In the genomic region with DNA sequence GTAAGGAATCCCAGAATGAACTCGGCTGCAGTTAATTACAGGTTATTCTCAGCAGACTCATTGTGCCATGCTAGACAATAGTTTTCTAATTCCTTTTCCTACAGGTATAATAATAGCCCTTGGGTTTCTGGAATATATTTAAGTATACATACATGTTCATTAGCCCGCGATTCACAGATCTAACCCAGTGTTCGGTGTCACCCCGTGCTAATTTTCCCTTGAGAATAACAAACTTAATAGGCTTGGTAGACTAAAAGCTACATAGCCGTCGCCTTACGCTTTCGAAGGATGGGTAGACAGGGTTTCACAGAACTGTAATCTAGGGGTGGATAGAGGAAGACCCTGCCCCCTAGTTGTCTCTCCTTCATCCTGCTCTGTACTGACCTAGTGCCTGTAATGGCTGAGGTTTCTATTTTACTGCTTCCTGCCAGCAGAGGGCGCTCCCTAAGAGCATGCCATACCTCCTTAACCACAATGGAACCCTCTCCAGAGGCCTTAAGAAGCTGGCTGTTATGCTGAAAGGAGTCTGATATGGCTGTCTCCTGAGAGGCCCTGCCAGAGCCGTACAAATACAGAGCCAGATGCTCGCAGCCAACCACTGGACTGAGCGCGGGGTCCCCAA, we compare ENCODE assay signal across 8 mouse cellular contexts. TPM values are rescaled to one million over a fixed set of nuclear protein-coding genes. Genes with fewer than 3 reads are reported as not detected.
DNase-seq lines count a peak whose midpoint lies in the region; ATAC-seq and TF ChIP-seq lines count a peak whose summit lies in the region.

No protein-coding gene starts in this region.

- peak; percentile 66; the same call in 1 of the 2 replicates for ATAC-seq in kidney, embryonic 14.5 days (ENCODE audit: low FRiP score, low TSS enrichment)
- peak; percentile 70; the same call in 1 of the 2 replicates for ATAC-seq in limb, embryonic 14.5 days (ENCODE audit: low FRiP score, low read depth)
- peak; percentile 68; the same call in 1 of the 2 replicates for ATAC-seq in monocyte, adult 5-6 weeks (replicated peaks; ENCODE audit: insufficient number of reproducible peaks, low FRiP score, low TSS enrichment, poor library complexity, severe bottlenecking)

- H3K27ac ChIP-seq in embryonic fibroblast, embryonic 13.5 days (ENCODE audit: insufficient read depth, low read length), result no peak overlapping the region
- no peak overlapping the region for H3K27ac ChIP-seq in heart, embryonic 10.5 days
- no peak overlapping the region for H3K27ac ChIP-seq in kidney, embryonic 14.5 days (ENCODE audit: low read depth, low read length)
- H3K27ac ChIP-seq in limb, embryonic 14.5 days (replicated peaks; ENCODE audit: low read depth, low read length), result no peak overlapping the region

- DNase-seq in CD4-positive, CD25-positive, alpha-beta regulatory T cell, adult 2 months (ENCODE audit: low read depth, low spot score), result peak; percentile 88
- DNase-seq in brain, adult 2 months (ENCODE audit: low read depth, low spot score), result peak; percentile 85
- peak; percentile 83 for DNase-seq in heart, embryonic 10.5 days (ENCODE audit: low spot score)
- DNase-seq in limb, embryonic 14.5 days (ENCODE audit: low spot score), result peak; percentile 80
- peak; percentile 56 to 81 for DNase-seq in spleen, postnatal 4 days (ENCODE audit: low spot score in 2 of 2)

- H3K4me3 ChIP-seq in embryonic fibroblast, embryonic 13.5 days (ENCODE audit: insufficient read depth, low read length), result no peak overlapping the region
- H3K4me3 ChIP-seq in heart, embryonic 10.5 days, result no peak overlapping the region
- no peak overlapping the region for H3K4me3 ChIP-seq in kidney, embryonic 14.5 days (ENCODE audit: low read length)
- no peak overlapping the region for H3K4me3 ChIP-seq in limb, embryonic 14.5 days (replicated peaks; ENCODE audit: low read length)

- 52% methylated on average over 14 of the region's 14 CpGs for WGBS in heart, embryonic 10.5 days
- 64% methylated on average over 14 of the region's 14 CpGs for WGBS in kidney, embryonic 14.5 days
- 48% methylated on average over 14 of the region's 14 CpGs for WGBS in limb, embryonic 14.5 days

- H3K36me3 ChIP-seq in heart, embryonic 10.5 days, result no peaks in the 10 kb centered on the region
- no peaks in the 10 kb centered on the region for H3K36me3 ChIP-seq in kidney, embryonic 14.5 days (ENCODE audit: control insufficient read depth, insufficient read depth, low read length)
- no peaks in the 10 kb centered on the region for H3K36me3 ChIP-seq in limb, embryonic 14.5 days (ENCODE audit: control insufficient read depth, insufficient read depth, low read length)

- H3K4me1 ChIP-seq in embryonic fibroblast, embryonic 13.5 days (ENCODE audit: control insufficient read depth, insufficient read depth, low read length), result peaks cover 4% of the 10 kb centered on the region; the same call in 1 of the 2 replicates
- peaks cover 15% of the 10 kb centered on the region for H3K4me1 ChIP-seq in heart, embryonic 10.5 days
- no peaks in the 10 kb centered on the region for H3K4me1 ChIP-seq in kidney, embryonic 14.5 days (ENCODE audit: control insufficient read depth, insufficient read depth, low read length)
- no peaks in the 10 kb centered on the region for H3K4me1 ChIP-seq in limb, embryonic 14.5 days (ENCODE audit: control insufficient read depth, insufficient read depth, low read length)

- no peaks in the 10 kb centered on the region for H3K27me3 ChIP-seq in heart, embryonic 10.5 days (ENCODE audit: insufficient read depth, poor library complexity, severe bottlenecking)
- no peaks in the 10 kb centered on the region for H3K27me3 ChIP-seq in kidney, embryonic 14.5 days (ENCODE audit: control insufficient read depth, insufficient read depth, low read length)
- H3K27me3 ChIP-seq in limb, embryonic 14.5 days (ENCODE audit: control insufficient read depth, insufficient read depth, low read length), result no peaks in the 10 kb centered on the region

- peak; percentile 66; the same call in 1 of the 2 replicates for TF ChIP-seq CTCF in embryonic fibroblast, embryonic 13.5 days (IDR thresholded peaks at IDR 0.05; ENCODE audit: borderline replicate concordance, insufficient read depth, low read length)

- H3K4me2 ChIP-seq in kidney, embryonic 14.5 days (replicated peaks; ENCODE audit: low read depth, low read length), result no peak overlapping the region
- H3K4me2 ChIP-seq in limb, embryonic 14.5 days (replicated peaks; ENCODE audit: low read depth, low read length, severe bottlenecking), result no peak overlapping the region

- no peak for TF ChIP-seq POLR2A in embryonic fibroblast, embryonic 13.5 days (IDR thresholded peaks at IDR 0.05; ENCODE audit: low read depth, low read length)
- TF ChIP-seq POLR2A in limb, embryonic 14.5 days (IDR thresholded peaks at IDR 0.05; ENCODE audit: borderline replicate concordance, extremely low read depth, insufficient read depth, insufficient read length), result no peak

- no peak overlapping the region for H3K9ac ChIP-seq in kidney, embryonic 14.5 days (ENCODE audit: low read depth, low read length)
- H3K9ac ChIP-seq in limb, embryonic 14.5 days (ENCODE audit: low read depth, low read length, severe bottlenecking), result no peak overlapping the region

- no peaks in the 10 kb centered on the region for H3K9me3 ChIP-seq in heart, embryonic 10.5 days
- H3K9me3 ChIP-seq in kidney, embryonic 14.5 days (ENCODE audit: control insufficient read depth, low read length), result no peaks in the 10 kb centered on the region
- no peaks in the 10 kb centered on the region for H3K9me3 ChIP-seq in limb, embryonic 14.5 days (ENCODE audit: control insufficient read depth, low read length)

RNA-seq across cellular contexts. Expression of gene Spp2, which starts 49.8 kb away (rescaled TPM):
- polyA plus RNA-seq in embryonic fibroblast, embryonic 13.5 days (2011; ENCODE audit: insufficient read length, low read depth, missing spikeins), result not detected in 2 replicates
- polyA plus RNA-seq in heart, embryonic 10.5 days (2016; fragmentation: Nextera tagmentation; extraction: Ambion mirVana), result 0.28 and 7.4 TPM in 2 replicates
- polyA plus RNA-seq in kidney, embryonic 14.5 days (2014; fragmentation: Nextera tagmentation; extraction: Ambion mirVana), result 3.4 and 8.6 TPM in 2 replicates
- 1.5 and 1.6 TPM in 2 replicates for polyA plus RNA-seq in limb, embryonic 14.5 days (2012; rRNA removed)
- polyA plus RNA-seq in limb, embryonic 14.5 days (2014; fragmentation: Nextera tagmentation; extraction: Ambion mirVana), result not detected in 2 replicates
- total RNA-seq in monocyte, adult 5-6 weeks (2017), result not detected in 3 replicates

RNA-seq across cellular contexts. Expression of gene Glrp1, which starts 53.3 kb away (rescaled TPM):
- polyA plus RNA-seq in embryonic fibroblast, embryonic 13.5 days (2011; ENCODE audit: insufficient read length, low read depth, missing spikeins), result 0.33 TPM in 1 of 2 replicates, not detected in the other
- polyA plus RNA-seq in heart, embryonic 10.5 days (2016; fragmentation: Nextera tagmentation; extraction: Ambion mirVana), result 0.10 TPM in 1 of 2 replicates, not detected in the other
- polyA plus RNA-seq in kidney, embryonic 14.5 days (2014; fragmentation: Nextera tagmentation; extraction: Ambion mirVana), result 0.11 TPM in 1 of 2 replicates, not detected in the other
- 0.05 TPM in 1 of 2 replicates, not detected in the other for polyA plus RNA-seq in limb, embryonic 14.5 days (2012; rRNA removed)
- not detected in 2 replicates for polyA plus RNA-seq in limb, embryonic 14.5 days (2014; fragmentation: Nextera tagmentation; extraction: Ambion mirVana)
- not detected in 3 replicates for total RNA-seq in monocyte, adult 5-6 weeks (2017)
